Mouse (Mus musculus) myocyte (in vitro differentiated cells): ENCODE measurements at regions not wholly inside any gene's neighbourhood (a gene's known extent, or its start where the extent isn't known, plus 50 kb on each side); places are given as distances from the start of the nearest gene placed in this dataset.

Experiments used
- MYOG ChIP-seq, 3 experiments: IDR thresholded peaks; one replicate each; pipeline ENCODE4 v1.6.1; 2011; ENCODE audit warnings: control low read depth in 2 of 3, low read depth in 2 of 3, mild to moderate bottlenecking in 2 of 3; ENCODE audit not compliant: insufficient read length in 2 of 3, control insufficient read depth in 1 of 3, insufficient read depth in 1 of 3
- POLR2A ChIP-seq: IDR thresholded peaks from one replicate; pipeline ENCODE4 v1.6.1; 2011; ENCODE audit warnings: low read depth, mild to moderate bottlenecking, control low read depth, moderate library complexity; ENCODE audit not compliant: insufficient read length
- POLR2AphosphoS2 ChIP-seq: IDR thresholded peaks from one replicate; pipeline ENCODE4 v1.6.1; 2011; ENCODE audit warnings: low read depth, control low read depth; ENCODE audit not compliant: insufficient read length
- USF1 ChIP-seq: IDR thresholded peaks from one replicate; pipeline ENCODE4 v1.6.1; 2011; ENCODE audit warnings: low read depth, mild to moderate bottlenecking, control low read depth, moderate library complexity

GRCm38 (mm10) chr3:14958277-14958676 lies 72.2 kb downstream of the Car2 start:
- TF ChIP-seq POLR2A: no peak
- TF ChIP-seq USF1: no peak
- TF ChIP-seq MYOG (IDR thresholded peaks at IDR 0.05; ENCODE audit: control insufficient read depth in 1 of 3, insufficient read depth in 1 of 3, insufficient read length in 2 of 3, low read depth in 2 of 3): no peak
- no peak for TF ChIP-seq POLR2AphosphoS2
